ENCODE assay signal across 22 mouse cellular contexts in genomic region chr14:103186076-103186475, GRCm38 (mm10).
"Had no signal": no experiment of that assay in that cellular context is flagged by ENCODE, and none has a peak within 500 bp of the region (broad histone marks: within the 10 kb centered on the region; RNA-seq: fewer than 3 reads in every experiment).

No protein-coding gene starts in this region.

- H3K9ac ChIP-seq: limb, embryonic 12.5 days; limb, embryonic 15.5 days; liver, embryonic 14.5 days; liver, postnatal 0 days; lung, embryonic 14.5 days; midbrain, embryonic 12.5 days; midbrain, embryonic 15.5 days; neural tube, embryonic 12.5 days; neural tube, embryonic 15.5 days had no signal

- H3K9me3 ChIP-seq: limb, embryonic 12.5 days; limb, embryonic 15.5 days; midbrain, embryonic 12.5 days; midbrain, embryonic 15.5 days; neural tube, embryonic 12.5 days; neural tube, embryonic 15.5 days had no signal

- H3K4me3 ChIP-seq: limb, embryonic 12.5 days; limb, embryonic 15.5 days; midbrain, embryonic 12.5 days; midbrain, embryonic 15.5 days; neural tube, embryonic 12.5 days; neural tube, embryonic 15.5 days had no signal

- DNase-seq: kidney, postnatal 14 days; kidney, postnatal 4 days; left cerebral cortex, postnatal 4 days; liver, postnatal 0 days; lung, embryonic 14.5 days; right cerebral cortex, adult 18-20 months; right cerebral cortex, postnatal 14 days; right cerebral cortex, postnatal 4 days; thymus, adult 2 months; thymus, postnatal 14 days; thymus, postnatal 4 days had no signal

- H3K4me1 ChIP-seq: limb, embryonic 12.5 days; limb, embryonic 15.5 days; midbrain, embryonic 12.5 days; midbrain, embryonic 15.5 days; neural tube, embryonic 12.5 days; neural tube, embryonic 15.5 days had no signal

- H3K27ac ChIP-seq: limb, embryonic 12.5 days; limb, embryonic 15.5 days; liver, embryonic 14.5 days; macrophage; midbrain, embryonic 12.5 days; midbrain, embryonic 15.5 days; neural tube, embryonic 12.5 days; neural tube, embryonic 15.5 days; stomach, postnatal 0 days had no signal

- ATAC-seq: liver, postnatal 0 days; lung, postnatal 0 days; midbrain, embryonic 15.5 days had no signal

- H3K4me2 ChIP-seq: limb, embryonic 12.5 days; limb, embryonic 15.5 days; liver, embryonic 11.5 days; lung, embryonic 14.5 days; midbrain, embryonic 12.5 days; midbrain, embryonic 15.5 days; neural tube, embryonic 12.5 days; neural tube, embryonic 15.5 days had no signal

- H3K27me3 ChIP-seq: limb, embryonic 12.5 days; limb, embryonic 15.5 days; midbrain, embryonic 12.5 days; midbrain, embryonic 15.5 days; neural tube, embryonic 12.5 days; neural tube, embryonic 15.5 days had no signal
